Mouse (Mus musculus): ENCODE measurements around the gene Pgghg. TPM values are rescaled to one million over a fixed set of nuclear protein-coding genes. Genes with fewer than 3 reads are reported as not detected.
A peak's percentile ranks its signal among the peaks of the same experiment; 100 is the strongest.

Gene Pgghg
- polyA plus RNA-seq, 1 experiment from 2014 or later: 8.2 TPM

DNA sequence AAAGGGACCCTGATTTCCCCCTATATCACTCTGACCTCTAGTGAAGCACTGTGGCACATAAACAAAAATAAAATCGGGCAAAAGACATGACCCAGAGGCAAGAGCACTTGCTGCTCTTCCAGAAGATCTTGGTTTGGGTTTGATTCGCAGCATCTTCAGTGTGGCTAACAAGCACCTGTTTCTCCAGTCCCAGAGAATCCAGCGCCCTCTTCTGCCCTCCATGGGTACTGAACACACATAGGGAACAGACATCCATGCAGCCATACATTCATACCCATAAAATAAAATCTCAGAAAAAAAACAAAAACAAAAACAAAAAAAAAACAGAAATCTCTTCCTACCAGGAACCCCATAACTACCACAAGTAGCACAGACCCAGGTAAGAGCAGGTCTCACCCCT, 2.8 kb upstream of the Pgghg start:
- H3K27me3 ChIP-seq: peaks cover 10% of the 10 kb centered on the region; the same call in 1 of the 2 replicates
- H3K36me3 ChIP-seq (ENCODE audit: poor library complexity, severe bottlenecking): no peaks in the 10 kb centered on the region
- H3K27ac ChIP-seq: no peak overlapping the region
- no peak overlapping the region for H3K4me2 ChIP-seq
- H3K9me3 ChIP-seq (replicated peaks): no peaks in the 10 kb centered on the region
- no peak overlapping the region for H3K4me3 ChIP-seq
- WGBS: 46% methylated on average over 3 of the region's 3 CpGs
- H3K4me1 ChIP-seq: peaks cover 25% of the 10 kb centered on the region
- H3K9ac ChIP-seq: no peak overlapping the region
- ATAC-seq: no peak

DNA sequence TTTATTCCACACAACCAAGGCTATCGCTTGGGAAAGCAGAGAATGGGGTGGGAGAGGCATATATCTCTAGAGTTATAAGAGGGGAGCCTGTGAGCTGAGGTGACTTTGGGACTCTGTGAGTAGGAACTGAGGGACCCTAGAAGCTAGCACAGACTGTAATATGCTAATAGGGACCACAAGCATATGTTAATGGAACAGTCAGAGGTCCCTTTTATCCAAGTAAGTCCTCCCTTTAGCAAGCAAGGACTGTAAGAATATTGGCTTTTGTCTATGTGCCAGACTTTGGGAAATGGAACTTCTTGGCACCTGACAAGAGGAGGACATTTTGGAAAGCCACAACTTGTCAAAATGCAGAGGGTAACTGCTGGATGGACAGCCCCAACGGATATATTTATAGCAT, 2.3 kb upstream of the Pgghg start:
- Histone ChIP-seq H3K27ac (no peak overlapping the region), H3K4me1 (peaks cover 25% of the 10 kb centered on the region), H3K36me3 (ENCODE audit: poor library complexity, severe bottlenecking) (no peaks in the 10 kb centered on the region), H3K4me2 (no peak overlapping the region), H3K9ac (no peak overlapping the region), H3K27me3 (peaks cover 10% of the 10 kb centered on the region; the same call in 1 of the 2 replicates), H3K9me3 (replicated peaks) (no peaks in the 10 kb centered on the region), H3K4me3 (no peak overlapping the region)
- no peak for ATAC-seq
- 21% methylated on average over 2 of the region's 2 CpGs for WGBS

DNA sequence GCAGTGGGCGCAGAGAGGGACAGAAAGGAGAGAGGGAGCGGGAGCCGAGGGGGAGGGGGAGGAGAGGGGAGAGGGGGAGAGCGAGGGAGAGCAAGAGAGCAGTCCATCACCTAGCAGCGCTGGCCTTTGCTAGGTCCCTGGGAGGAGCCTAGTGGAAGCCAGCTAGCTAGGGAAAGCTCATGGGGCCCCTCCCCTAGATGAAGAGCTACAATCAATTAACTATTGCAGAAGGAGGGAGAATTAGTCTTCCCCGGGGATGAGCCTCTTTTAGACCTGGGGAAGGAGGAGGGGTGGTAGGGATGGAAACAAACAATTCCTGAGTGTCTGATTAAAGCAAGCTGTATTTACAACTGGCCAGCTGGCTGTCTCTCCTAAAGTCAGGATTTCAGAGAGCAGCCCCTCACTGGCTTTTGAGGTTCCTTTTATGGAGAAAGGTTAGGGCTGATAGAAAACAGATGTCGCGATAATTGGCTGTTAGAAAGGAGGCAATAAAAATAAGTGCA, 1.5 kb upstream of the Pgghg start:
- H3K4me3 ChIP-seq: no peak overlapping the region
- ATAC-seq: no peak
- WGBS: 16% methylated on average over 7 of the region's 8 CpGs
- H3K9ac ChIP-seq: no peak overlapping the region
- H3K36me3 ChIP-seq (ENCODE audit: poor library complexity, severe bottlenecking): no peaks in the 10 kb centered on the region
- peaks cover 25% of the 10 kb centered on the region for H3K4me1 ChIP-seq
- no peak overlapping the region for H3K4me2 ChIP-seq
- H3K27ac ChIP-seq: no peak overlapping the region
- H3K9me3 ChIP-seq (replicated peaks): no peaks in the 10 kb centered on the region
- H3K27me3 ChIP-seq: peaks cover 10% of the 10 kb centered on the region; the same call in 1 of the 2 replicates

DNA sequence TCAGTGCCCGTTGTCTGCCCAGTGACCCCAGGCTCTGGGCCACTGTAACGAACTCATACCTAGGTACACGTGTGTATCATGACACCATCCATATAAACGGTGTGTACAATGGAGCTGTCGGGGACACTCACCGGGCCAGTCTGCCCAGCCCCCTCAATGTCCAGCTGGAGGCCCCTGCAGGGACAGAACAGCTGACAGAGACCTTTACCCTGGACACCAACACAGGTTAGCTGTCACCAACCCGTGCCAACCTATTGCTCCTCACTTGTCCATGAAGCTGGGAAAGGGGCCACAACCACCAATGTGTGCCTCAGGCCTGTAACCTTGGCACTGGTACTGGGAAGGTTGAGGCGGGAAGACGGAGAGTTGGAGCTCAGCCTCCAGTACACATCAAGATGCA, 1.1 kb downstream of the Pgghg start:
- Histone ChIP-seq H3K4me2 (peak overlapping the region; percentile 63), H3K9me3 (replicated peaks) (no peaks in the 10 kb centered on the region), H3K4me1 (peaks cover 25% of the 10 kb centered on the region), H3K27me3 (0 out of 2 replicates have a peak, but pooled peaks cover 7% of the 10 kb centered on the region), H3K9ac (peak overlapping the region; percentile 70), H3K4me3 (peak overlapping the region; percentile 48), H3K36me3 (ENCODE audit: poor library complexity, severe bottlenecking) (peaks cover 13% of the 10 kb centered on the region; the same call in 1 of the 2 replicates), H3K27ac (no peak overlapping the region)
- 64% methylated on average over 9 of the region's 9 CpGs for WGBS
- ATAC-seq: peak; percentile 12; the same call in 1 of the 2 replicates

DNA sequence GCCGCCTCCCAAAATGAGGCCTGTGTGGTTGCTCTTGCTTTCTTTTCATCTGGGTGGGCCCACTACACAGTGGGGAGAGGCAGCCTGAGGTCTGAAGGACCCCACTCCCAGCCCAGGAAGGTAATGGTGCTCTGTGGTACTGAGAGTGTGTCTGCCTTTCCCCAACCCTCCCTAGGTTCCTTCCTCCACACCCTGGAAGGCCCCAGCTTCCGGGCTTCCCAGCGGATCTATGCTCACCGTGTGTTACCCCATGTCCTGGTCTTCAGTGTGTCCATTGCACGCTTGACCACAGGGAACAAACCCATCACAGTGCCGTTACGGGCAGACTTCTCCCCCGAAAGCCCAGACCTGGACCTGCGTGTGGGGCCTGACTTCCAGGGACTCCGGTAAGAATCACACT, 1.6 kb downstream of the Pgghg start:
- Histone ChIP-seq H3K27ac (no peak overlapping the region), H3K4me1 (peaks cover 25% of the 10 kb centered on the region), H3K4me2 (no peak overlapping the region), H3K9ac (no peak overlapping the region), H3K4me3 (no peak overlapping the region), H3K9me3 (replicated peaks) (no peaks in the 10 kb centered on the region), H3K36me3 (ENCODE audit: poor library complexity, severe bottlenecking) (peaks cover 13% of the 10 kb centered on the region; the same call in 1 of the 2 replicates), H3K27me3 (0 out of 2 replicates have a peak, but pooled peaks cover 7% of the 10 kb centered on the region)
- 94% methylated on average over 10 of the region's 10 CpGs for WGBS
- ATAC-seq: no peak

DNA sequence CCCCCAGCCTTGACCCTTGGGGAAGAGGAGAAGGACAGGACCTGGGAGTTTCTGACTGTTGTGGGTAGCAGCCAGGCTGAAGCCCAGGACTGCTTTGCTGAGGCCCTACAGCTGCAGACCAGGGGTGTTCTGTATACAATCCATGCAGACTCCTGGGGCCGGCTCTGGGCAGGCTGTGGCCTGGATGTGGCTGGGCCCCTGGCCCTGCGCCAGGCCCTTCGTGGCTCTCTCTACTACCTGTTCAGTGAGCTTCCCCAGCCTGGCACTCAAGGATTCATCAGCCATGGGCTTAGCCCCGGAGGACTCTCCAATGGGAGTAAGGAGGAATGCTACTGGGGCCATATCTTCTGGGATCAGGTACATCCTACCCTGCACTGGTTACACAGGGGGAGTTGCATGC, 2.2 kb downstream of the Pgghg start:
- whole genome bisulfite sequencing: 98% methylated on average over 4 of the region's 4 CpGs
- H3K36me3 ChIP-seq (ENCODE audit: poor library complexity, severe bottlenecking): peaks cover 13% of the 10 kb centered on the region; the same call in 1 of the 2 replicates
- no peak for ATAC-seq
- H3K9ac ChIP-seq: no peak overlapping the region
- H3K4me3 ChIP-seq: no peak overlapping the region
- no peak overlapping the region for H3K27ac ChIP-seq
- H3K4me1 ChIP-seq: peaks cover 25% of the 10 kb centered on the region
- no peaks in the 10 kb centered on the region for H3K9me3 ChIP-seq (replicated peaks)
- no peak overlapping the region for H3K4me2 ChIP-seq
- 0 out of 2 replicates have a peak, but pooled peaks cover 7% of the 10 kb centered on the region for H3K27me3 ChIP-seq

DNA sequence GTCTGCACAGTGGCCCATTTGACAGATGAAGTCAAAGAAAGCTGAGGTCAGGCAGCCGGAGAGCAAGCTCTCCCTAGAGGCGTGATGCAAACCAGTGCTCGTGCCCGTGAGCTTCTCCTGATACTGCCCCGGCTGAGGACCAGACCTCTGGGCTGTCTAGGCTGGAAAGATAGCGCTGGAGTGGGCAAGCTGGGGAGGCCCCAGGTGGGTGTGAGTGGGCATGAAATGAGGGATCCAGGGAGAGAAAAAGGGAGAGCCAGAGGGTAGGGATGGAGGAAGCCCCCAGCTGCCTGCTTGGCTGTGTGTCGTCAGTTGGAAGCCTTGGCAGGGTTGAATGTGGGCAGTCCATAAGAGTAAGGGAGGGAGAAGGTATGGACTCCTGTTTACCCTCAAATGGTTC, 3.0 kb downstream of the Pgghg start:
- H3K27me3 ChIP-seq: 0 out of 2 replicates have a peak, but pooled peaks cover 3% of the 10 kb centered on the region
- H3K36me3 ChIP-seq (ENCODE audit: poor library complexity, severe bottlenecking): peaks cover 19% of the 10 kb centered on the region; the same call in 1 of the 2 replicates
- no peak overlapping the region for H3K4me3 ChIP-seq
- WGBS: 92% methylated on average over 7 of the region's 7 CpGs
- peaks cover 22% of the 10 kb centered on the region for H3K4me1 ChIP-seq
- no peak overlapping the region for H3K4me2 ChIP-seq
- H3K9ac ChIP-seq: no peak overlapping the region
- no peaks in the 10 kb centered on the region for H3K9me3 ChIP-seq (replicated peaks)
- no peak for ATAC-seq
- no peak overlapping the region for H3K27ac ChIP-seq

DNA sequence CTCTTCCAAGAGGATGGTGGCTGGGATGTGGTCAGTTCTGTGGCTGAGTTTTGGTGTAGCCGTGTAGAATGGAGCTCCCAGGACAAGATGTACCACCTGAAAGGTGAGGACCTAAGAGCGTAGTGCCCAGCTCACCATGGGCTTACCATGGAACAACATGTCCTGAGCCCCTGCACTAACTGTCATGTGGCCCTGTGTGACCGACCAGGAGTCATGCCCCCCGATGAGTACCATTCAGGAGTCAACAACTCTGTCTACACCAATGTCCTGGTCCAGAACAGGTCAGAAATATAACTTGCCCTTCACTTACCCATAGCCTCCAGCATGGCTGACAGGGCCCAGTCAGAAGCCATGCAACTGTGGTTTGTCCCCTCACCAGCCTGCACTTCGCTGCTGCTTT, 4.1 kb downstream of the Pgghg start:
- no peak for ATAC-seq

DNA sequence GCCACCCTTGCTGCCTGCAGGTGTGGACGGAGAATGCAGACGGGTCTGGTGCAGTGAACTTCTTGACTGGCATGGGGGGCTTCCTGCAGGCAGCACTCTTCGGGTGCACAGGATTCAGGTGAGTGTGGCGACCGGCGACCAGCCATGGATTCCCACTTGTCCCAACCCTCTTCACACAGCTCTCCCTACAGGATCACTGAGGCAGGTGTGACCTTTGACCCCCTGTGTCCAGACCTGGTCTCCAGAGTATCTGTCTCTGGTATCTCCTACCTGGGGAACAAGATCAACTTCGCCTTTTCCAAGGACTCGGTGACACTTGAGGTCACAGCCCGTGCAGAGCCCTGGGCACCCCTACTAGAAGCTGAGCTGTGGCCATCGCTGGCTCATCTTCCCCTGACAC, 5.1 kb downstream of the Pgghg start:
- no peak for ATAC-seq
- Histone ChIP-seq H3K36me3 (ENCODE audit: poor library complexity, severe bottlenecking) (peaks cover 19% of the 10 kb centered on the region; the same call in 1 of the 2 replicates), H3K4me3 (no peak overlapping the region), H3K27me3 (no peaks in the 10 kb centered on the region), H3K9ac (no peak overlapping the region), H3K4me1 (peaks cover 20% of the 10 kb centered on the region), H3K4me2 (no peak overlapping the region), H3K9me3 (replicated peaks) (no peaks in the 10 kb centered on the region), H3K27ac (no peak overlapping the region)
- 92% methylated on average over 10 of the region's 10 CpGs for WGBS

More for the DNA sequence above, 4.1 kb downstream of the Pgghg start:
- Histone ChIP-seq H3K4me1 (peaks cover 15% of the 10 kb centered on the region), H3K27ac (no peak overlapping the region), H3K4me2 (no peak overlapping the region), H3K9ac (no peak overlapping the region), H3K4me3 (no peak overlapping the region), H3K36me3 (ENCODE audit: poor library complexity, severe bottlenecking) (peaks cover 19% of the 10 kb centered on the region; the same call in 1 of the 2 replicates), H3K27me3 (no peaks in the 10 kb centered on the region), H3K9me3 (replicated peaks) (no peaks in the 10 kb centered on the region)
- 91% methylated on average over 5 of the region's 5 CpGs for WGBS

DNA sequence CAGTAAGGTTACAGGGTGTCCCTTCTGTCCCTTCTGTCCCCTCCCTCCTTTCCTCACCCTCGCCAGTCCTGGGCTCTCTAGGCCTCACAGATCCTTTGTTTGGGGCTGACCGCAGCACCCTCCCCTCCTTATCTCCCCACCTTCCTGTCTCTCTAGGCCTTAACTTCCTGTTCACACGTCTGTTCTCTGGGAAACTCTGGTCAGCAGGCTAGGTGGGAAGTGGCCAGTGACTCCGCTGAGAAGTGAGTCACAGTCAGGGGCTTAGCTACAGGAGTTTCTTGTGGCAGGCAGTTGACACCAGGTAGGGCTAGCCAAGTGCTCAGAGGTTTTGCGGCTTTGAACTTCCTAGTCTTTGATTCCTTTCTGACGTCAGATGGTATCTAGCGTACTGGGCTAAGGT, 5.8 kb downstream of the Pgghg start:
- 81% methylated on average over 7 of the region's 7 CpGs for WGBS

DNA sequence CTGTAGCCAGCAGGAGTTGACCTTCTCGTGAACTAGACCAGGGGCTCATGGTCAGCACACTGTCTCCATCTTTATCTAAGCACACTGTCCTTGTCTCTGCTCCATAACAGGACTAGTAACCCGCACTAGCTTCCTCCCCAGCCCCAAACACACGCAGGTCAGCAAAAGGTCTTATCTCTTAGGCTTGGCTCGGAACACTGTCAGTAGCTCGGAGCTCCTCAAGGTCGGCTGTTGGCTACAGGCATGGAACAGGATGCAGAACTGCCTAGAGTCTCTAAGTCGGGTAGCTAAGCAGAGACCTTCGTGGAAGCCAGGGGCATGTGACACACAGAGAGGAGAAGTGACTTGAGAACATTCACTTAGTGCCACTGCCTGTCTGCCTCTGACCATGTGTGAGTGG, 7.0 kb downstream of the Pgghg start:
- Histone ChIP-seq H3K36me3 (ENCODE audit: poor library complexity, severe bottlenecking) (peaks cover 19% of the 10 kb centered on the region; the same call in 1 of the 2 replicates), H3K27ac (no peak overlapping the region), H3K27me3 (no peaks in the 10 kb centered on the region), H3K9me3 (replicated peaks) (no peaks in the 10 kb centered on the region), H3K4me3 (no peak overlapping the region), H3K4me2 (no peak overlapping the region), H3K9ac (no peak overlapping the region), H3K4me1 (peaks cover 10% of the 10 kb centered on the region)
- 89% methylated on average over 8 of the region's 8 CpGs for WGBS
- ATAC-seq: no peak

More for the DNA sequence above, 5.8 kb downstream of the Pgghg start:
- Histone ChIP-seq H3K4me2 (no peak overlapping the region), H3K36me3 (ENCODE audit: poor library complexity, severe bottlenecking) (peaks cover 19% of the 10 kb centered on the region; the same call in 1 of the 2 replicates), H3K9me3 (replicated peaks) (no peaks in the 10 kb centered on the region), H3K9ac (no peak overlapping the region), H3K27ac (no peak overlapping the region), H3K27me3 (no peaks in the 10 kb centered on the region), H3K4me1 (peaks cover 15% of the 10 kb centered on the region), H3K4me3 (no peak overlapping the region)
- ATAC-seq: no peak

DNA sequence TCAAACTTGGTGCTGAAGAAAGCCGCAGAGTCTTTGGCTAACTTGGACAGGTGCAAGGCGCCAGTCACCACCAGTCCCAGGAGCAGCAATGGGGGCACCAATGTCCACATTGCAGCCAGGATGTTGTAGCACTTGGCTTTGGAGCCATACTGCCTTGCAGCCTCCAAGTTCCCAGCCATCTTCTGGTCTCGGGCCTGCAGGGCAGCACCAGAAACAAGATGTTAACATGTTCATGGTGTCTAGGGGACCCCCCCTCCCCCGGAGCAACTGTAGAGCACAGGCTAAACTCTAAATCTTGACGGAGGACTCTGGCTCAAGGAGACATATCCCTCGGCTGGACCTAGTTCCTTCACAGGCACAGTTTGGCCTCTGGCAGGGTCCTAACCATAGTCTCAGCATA, 8.1 kb downstream of the Pgghg start:
- Histone ChIP-seq H3K36me3 (ENCODE audit: poor library complexity, severe bottlenecking) (peaks cover 19% of the 10 kb centered on the region; the same call in 1 of the 2 replicates), H3K4me1 (peaks cover 12% of the 10 kb centered on the region)

More for the DNA sequence above, 8.1 kb downstream of the Pgghg start:
- Histone ChIP-seq H3K27ac (no peak overlapping the region), H3K4me2 (no peak overlapping the region), H3K27me3 (no peaks in the 10 kb centered on the region), H3K4me3 (no peak overlapping the region), H3K9me3 (replicated peaks) (no peaks in the 10 kb centered on the region), H3K9ac (no peak overlapping the region)
- no peak for ATAC-seq
- 87% methylated on average over 6 of the region's 6 CpGs for WGBS
